Mouse (Mus musculus): Measurements from ENCODE around the gene Pla2g2d. TPM values are rescaled to one million over a fixed set of nuclear protein-coding genes. Genes with fewer than 3 reads are reported as not detected.

Pla2g2d gene
- total and polyA plus RNA-seq, 3 experiments, result not detected

- Histone ChIP-seq H3K36me3 (ENCODE audit: control insufficient read depth in 1 of 2, insufficient read depth in 2 of 2, low read length in 2 of 2) (no peaks in the 10 kb centered on the region), H3K27ac (ENCODE audit: control insufficient read depth, low read depth, low read length) (no peak overlapping the region), H3K4me3 (ENCODE audit: control insufficient read depth in 1 of 2, insufficient read depth in 1 of 2, low read depth in 2 of 2, low read length in 2 of 2) (no peak overlapping the region), H3K79me2 (ENCODE audit: control insufficient read depth, insufficient read depth, low read length, poor library complexity) (no peaks in the 10 kb centered on the region), H3K9ac (ENCODE audit: control insufficient read depth, low read depth, low read length, poor library complexity, severe bottlenecking) (no peak overlapping the region), H3K9me3 (replicated peaks; ENCODE audit: insufficient read depth, low read length) (no peaks in the 10 kb centered on the region), H3K4me1 (ENCODE audit: control insufficient read depth in 1 of 2, insufficient read depth in 2 of 2, low read length in 2 of 2) (no peaks in the 10 kb centered on the region), H3K27me3 (ENCODE audit: control insufficient read depth in 1 of 2, insufficient read depth in 2 of 2, low read length in 2 of 2) (no peaks in the 10 kb centered on the region)
- TF ChIP-seq EP300 (IDR thresholded peaks at IDR 0.05; ENCODE audit: low read depth in 1 of 2, low read length in 2 of 2), result no peak
- no peak for TF ChIP-seq TCF12 (IDR thresholded peaks at IDR 0.05; ENCODE audit: low read depth, low read length)
- TF ChIP-seq POLR2A (IDR thresholded peaks at IDR 0.05; ENCODE audit: control insufficient read depth in 1 of 2, insufficient read depth in 1 of 2, low read depth in 1 of 2, low read length in 2 of 2, poor library complexity in 1 of 2), result no peak
- TF ChIP-seq CHD2 (IDR thresholded peaks at IDR 0.05; ENCODE audit: low read length), result no peak
- TF ChIP-seq UBTF (IDR thresholded peaks at IDR 0.05; ENCODE audit: borderline replicate concordance, insufficient read depth, low read depth, low read length), result no peak
- TF ChIP-seq RCOR1 (IDR thresholded peaks at IDR 0.05; ENCODE audit: low read depth, low read length), result no peak
- no peak for TF ChIP-seq TAL1 (IDR thresholded peaks at IDR 0.05; ENCODE audit: low read length)
- no peak for TF ChIP-seq MXI1 (IDR thresholded peaks at IDR 0.05; ENCODE audit: low read depth, low read length)
- TF ChIP-seq ZC3H11A (IDR thresholded peaks at IDR 0.05; ENCODE audit: low read depth, low read length), result no peak
- TF ChIP-seq ZMIZ1 (IDR thresholded peaks at IDR 0.05; ENCODE audit: low read depth, low read length), result no peak
- no peak for TF ChIP-seq CHD1 (IDR thresholded peaks at IDR 0.05; ENCODE audit: low read depth, low read length)
- TF ChIP-seq GABPA (IDR thresholded peaks at IDR 0.05; ENCODE audit: low read depth, low read length), result no peak
- no peak for TF ChIP-seq TBP (IDR thresholded peaks at IDR 0.05; ENCODE audit: low read depth, low read length)
- TF ChIP-seq ZKSCAN1 (IDR thresholded peaks at IDR 0.05; ENCODE audit: low read depth, low read length), result no peak
- TF ChIP-seq POLR2AphosphoS2 (IDR thresholded peaks at IDR 0.05; ENCODE audit: low read length), result no peak
- no peak for TF ChIP-seq KAT2A (conservative IDR thresholded peaks at IDR 0.05; ENCODE audit: low read depth, low read length)
- no peak for DNase-seq (ENCODE audit: low read depth, low spot score)
Observed at GRCm38 (mm10) chr4:138746866-138747265, 28.7 kb upstream of the Pla2g2d start.

- Histone ChIP-seq H3K27me3 (ENCODE audit: control insufficient read depth in 1 of 2, insufficient read depth in 2 of 2, low read length in 2 of 2) (no peaks in the 10 kb centered on the region), H3K9ac (ENCODE audit: control insufficient read depth, low read depth, low read length, poor library complexity, severe bottlenecking) (no peak overlapping the region), H3K79me2 (ENCODE audit: control insufficient read depth, insufficient read depth, low read length, poor library complexity) (no peaks in the 10 kb centered on the region), H3K36me3 (ENCODE audit: control insufficient read depth in 1 of 2, insufficient read depth in 2 of 2, low read length in 2 of 2) (no peaks in the 10 kb centered on the region), H3K4me1 (ENCODE audit: control insufficient read depth in 1 of 2, insufficient read depth in 2 of 2, low read length in 2 of 2) (no peaks in the 10 kb centered on the region), H3K27ac (ENCODE audit: control insufficient read depth, low read depth, low read length) (no peak overlapping the region), H3K4me3 (ENCODE audit: control insufficient read depth in 1 of 2, insufficient read depth in 1 of 2, low read depth in 2 of 2, low read length in 2 of 2) (no peak overlapping the region), H3K9me3 (replicated peaks; ENCODE audit: insufficient read depth, low read length) (no peaks in the 10 kb centered on the region)
- TF ChIP-seq CTCF (IDR thresholded peaks at IDR 0.05 in 2 of 3, conservative IDR thresholded peaks at IDR 0.05 in 1 of 3; ENCODE audit: control insufficient read depth in 1 of 3, insufficient read depth in 1 of 3, low read depth in 2 of 3, low read length in 3 of 3, poor library complexity in 1 of 3, severe bottlenecking in 1 of 3), result no peak
- no peak for TF ChIP-seq ELF1 (IDR thresholded peaks at IDR 0.05; ENCODE audit: low read depth, low read length)
- TF ChIP-seq CHD1 (IDR thresholded peaks at IDR 0.05; ENCODE audit: low read depth, low read length), result no peak
- no peak for TF ChIP-seq NRF1 (IDR thresholded peaks at IDR 0.05; ENCODE audit: insufficient read depth, low read depth, low read length, poor library complexity, severe bottlenecking)
- no peak for TF ChIP-seq POLR2A (IDR thresholded peaks at IDR 0.05; ENCODE audit: control insufficient read depth in 1 of 2, insufficient read depth in 1 of 2, low read depth in 1 of 2, low read length in 2 of 2, poor library complexity in 1 of 2)
- TF ChIP-seq MXI1 (IDR thresholded peaks at IDR 0.05; ENCODE audit: low read depth, low read length), result no peak
- no peak for TF ChIP-seq MYB (IDR thresholded peaks at IDR 0.05; ENCODE audit: low read depth, low read length)
- no peak for TF ChIP-seq MAX (IDR thresholded peaks at IDR 0.05; ENCODE audit: low read length)
- no peak for TF ChIP-seq HCFC1 (IDR thresholded peaks at IDR 0.05; ENCODE audit: low read depth, low read length)
- no peak for TF ChIP-seq ZC3H11A (IDR thresholded peaks at IDR 0.05; ENCODE audit: low read depth, low read length)
- no peak for TF ChIP-seq BHLHE40 (IDR thresholded peaks at IDR 0.05; ENCODE audit: borderline replicate concordance, low read depth, low read length)
- DNase-seq (ENCODE audit: low read depth, low spot score), result no peak
Observed at GRCm38 (mm10) chr4:138747851-138748250, 27.7 kb upstream of the Pla2g2d start.
